Mouse (Mus musculus): ENCODE results near the gene Gmds. TPM values are rescaled to one million over a fixed set of nuclear protein-coding genes. Genes with fewer than 3 reads are reported as not detected.

The Gmds gene
- polyA plus RNA-seq, 2 experiments from 2014 or later, result 19.2 to 22.4 TPM

DNA sequence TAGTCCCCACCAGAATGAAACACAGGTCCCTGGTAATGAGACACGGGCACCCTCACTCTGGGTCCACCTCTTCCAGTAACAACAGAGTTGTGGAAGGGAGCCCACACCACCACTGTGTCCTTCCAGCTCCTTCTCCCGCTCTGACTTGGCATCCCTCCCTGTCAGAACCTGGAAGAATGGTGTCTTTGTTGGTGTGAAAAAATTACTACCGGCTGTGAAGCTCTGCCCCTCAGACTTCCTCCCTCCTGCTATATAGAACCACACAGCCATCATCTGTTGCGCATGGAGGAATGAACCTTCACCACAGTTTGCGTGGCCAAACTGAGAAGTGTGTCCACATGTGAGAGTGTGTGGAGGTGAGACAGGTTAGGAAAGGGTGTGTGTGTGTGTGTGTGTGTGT is 562.8 kb downstream of the Gmds start:
- ATAC-seq, result no peak

DNA sequence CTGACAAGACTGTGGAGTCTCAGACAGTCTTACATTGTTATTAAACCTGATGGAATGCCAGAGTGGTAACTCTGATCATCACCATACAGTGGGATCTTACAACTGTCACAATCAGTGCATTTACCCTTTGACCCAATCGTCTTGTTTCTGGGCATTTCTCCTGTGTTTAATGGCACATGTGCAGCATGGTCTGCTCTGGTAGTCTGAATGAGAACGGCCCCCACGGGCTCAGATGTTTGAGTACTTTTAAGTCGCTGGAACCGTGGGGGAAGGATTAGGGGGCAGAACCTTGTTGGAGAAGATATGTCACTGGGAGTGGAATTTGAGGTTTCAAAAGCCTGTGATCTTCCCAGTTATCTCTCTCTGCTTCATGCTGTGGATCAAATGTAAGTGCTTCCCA is 565.7 kb downstream of the Gmds start:
- ATAC-seq, result no peak

Measured in activated CD4-positive, CD25-positive, alpha-beta regulatory T cell, adult 4 months (primary cell).